29 mouse cellular contexts compared by ENCODE assay signal in the genomic region with DNA sequence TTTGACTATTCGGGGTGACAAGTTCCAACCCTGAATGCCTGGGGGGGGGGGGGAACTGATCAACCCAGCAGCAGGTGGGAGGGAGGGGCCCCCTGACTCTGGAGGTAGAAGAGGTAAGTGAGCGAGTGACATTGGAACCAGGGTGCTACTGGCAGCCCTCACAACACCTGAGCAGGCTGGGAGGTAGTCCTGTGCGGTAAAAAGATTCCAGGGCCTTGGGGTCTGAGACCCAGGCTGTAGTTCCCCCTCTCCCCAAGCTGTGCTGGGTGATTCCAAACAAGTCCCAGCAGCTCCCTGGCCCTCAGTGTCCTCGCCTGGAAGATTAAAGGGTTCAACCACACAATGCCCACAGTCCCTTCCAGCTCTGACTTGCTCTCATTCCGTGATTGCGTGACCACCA.
A peak's percentile ranks its signal among the peaks of the same experiment; 100 is the strongest.
DNase-seq lines count a peak whose midpoint lies in the region; ATAC-seq and TF ChIP-seq lines count a peak whose summit lies in the region.
"Had no signal": no experiment of that assay in that cellular context is flagged by ENCODE, and none has a peak within 500 bp of the region (broad histone marks: within the 10 kb centered on the region; RNA-seq: fewer than 3 reads in every experiment).

No protein-coding gene starts in this region.

- ATAC-seq in CD4-positive, CD25-positive, alpha-beta regulatory T cell, adult 4 months: no peak
- ATAC-seq in intestine, embryonic 16.5 days: peak; percentile 26; the same call in 1 of the 2 replicates
- ATAC-seq in midbrain, embryonic 11.5 days (ENCODE audit: low FRiP score): no peak
- ATAC-seq: forebrain, embryonic 13.5 days; hindbrain, postnatal 0 days; lung, postnatal 0 days; Patski had no signal

- H3K9me3 ChIP-seq in intestine, embryonic 16.5 days (ENCODE audit: control insufficient read depth, low read length): no peaks in the 10 kb centered on the region
- H3K9me3 ChIP-seq in midbrain, embryonic 11.5 days (ENCODE audit: control insufficient read depth, low read length): no peaks in the 10 kb centered on the region; the same call in 1 of the 2 replicates
- H3K9me3 ChIP-seq: heart, embryonic 15.5 days; limb, embryonic 15.5 days had no signal

- DNase-seq in CD4-positive, CD25-positive, alpha-beta regulatory T cell, adult 2 months (ENCODE audit: low read depth, low spot score): peak; percentile 18
- no peak for DNase-seq in thymus, adult 2 months
- no peak for DNase-seq in thymus, postnatal 10 days (ENCODE audit: low spot score in 2 of 2)
- DNase-seq in midbrain, embryonic 11.5 days (ENCODE audit: low spot score, missing footprints): no peak
- no peak for DNase-seq in layer of hippocampus, postnatal 25 days (ENCODE audit: extremely low spot score in 1 of 2, low spot score in 1 of 2)
- DNase-seq: adrenal gland, postnatal 10 days; cerebellum, adult 11 months; cerebellum, adult 9-10 months; embryo, embryonic 11 days; gastrocnemius, postnatal 14 days; heart, postnatal 36 days; kidney, adult 11 months; kidney, postnatal 25 days; liver, embryonic 13.5 days; lung, adult 18-20 months; midbrain, embryonic 14.5 days; retina, postnatal 1 day; right cerebral cortex, postnatal 14 days had no signal

- 23% methylated on average over 6 of the region's 6 CpGs for WGBS in thymus, adult 2 months
- WGBS in intestine, embryonic 16.5 days: 85% methylated on average over 6 of the region's 6 CpGs
- 85% methylated on average over 6 of the region's 6 CpGs for WGBS in midbrain, embryonic 11.5 days

- no peaks in the 10 kb centered on the region for H3K27me3 ChIP-seq in thymus, adult 2 months (ENCODE audit: control insufficient read depth, insufficient read depth, low read length)
- H3K27me3 ChIP-seq in intestine, embryonic 16.5 days (replicated peaks; ENCODE audit: control insufficient read depth, insufficient read depth, low read length): no peaks in the 10 kb centered on the region
- no peaks in the 10 kb centered on the region for H3K27me3 ChIP-seq in midbrain, embryonic 11.5 days (ENCODE audit: control insufficient read depth, insufficient read depth, low read length)
- H3K27me3 ChIP-seq: heart, embryonic 15.5 days; hindbrain, embryonic 12.5 days; liver, embryonic 13.5 days had no signal

- H3K9ac ChIP-seq in intestine, embryonic 16.5 days (ENCODE audit: low read depth, low read length): no peak overlapping the region
- H3K9ac ChIP-seq in midbrain, embryonic 11.5 days (ENCODE audit: low read length): no peak overlapping the region
- H3K9ac ChIP-seq: forebrain, embryonic 13.5 days; heart, embryonic 15.5 days; hindbrain, embryonic 12.5 days; limb, embryonic 15.5 days; liver, embryonic 13.5 days had no signal

- no peak overlapping the region for H3K4me2 ChIP-seq in intestine, embryonic 16.5 days (ENCODE audit: low read depth, low read length)
- H3K4me2 ChIP-seq in midbrain, embryonic 11.5 days: no peak overlapping the region
- H3K4me2 ChIP-seq: forebrain, embryonic 13.5 days; heart, embryonic 15.5 days; hindbrain, embryonic 12.5 days; limb, embryonic 15.5 days; liver, embryonic 13.5 days had no signal

- no peak for TF ChIP-seq POLR2A in thymus, adult 2 months (IDR thresholded peaks at IDR 0.05; ENCODE audit: control insufficient read depth, extremely low read depth, insufficient read depth, low read length, poor library complexity)

- H3K36me3 ChIP-seq in thymus, adult 2 months (ENCODE audit: control insufficient read depth, insufficient read depth, low read length): no peaks in the 10 kb centered on the region
- H3K36me3 ChIP-seq in intestine, embryonic 16.5 days (ENCODE audit: control insufficient read depth, insufficient read depth, low read length): no peaks in the 10 kb centered on the region
- no peaks in the 10 kb centered on the region for H3K36me3 ChIP-seq in midbrain, embryonic 11.5 days (ENCODE audit: control insufficient read depth, insufficient read depth, low read length)
- H3K36me3 ChIP-seq: heart, embryonic 15.5 days; hindbrain, embryonic 12.5 days; limb, embryonic 15.5 days; liver, embryonic 13.5 days had no signal

- H3K4me3 ChIP-seq in thymus, adult 2 months (ENCODE audit: control insufficient read depth, insufficient read depth, low read length): no peak overlapping the region
- no peak overlapping the region for H3K4me3 ChIP-seq in intestine, embryonic 16.5 days (ENCODE audit: low read length)
- no peak overlapping the region for H3K4me3 ChIP-seq in midbrain, embryonic 11.5 days (ENCODE audit: low read depth, low read length)
- H3K4me3 ChIP-seq: forebrain, embryonic 13.5 days; heart, embryonic 15.5 days; hindbrain, embryonic 12.5 days; layer of hippocampus, adult 2 months; limb, embryonic 15.5 days; liver, embryonic 13.5 days had no signal

- peaks cover 31% of the 10 kb centered on the region for H3K4me1 ChIP-seq in thymus, adult 2 months (replicated peaks; ENCODE audit: control insufficient read depth, insufficient read depth, low read length)
- H3K4me1 ChIP-seq in intestine, embryonic 16.5 days (ENCODE audit: control insufficient read depth, insufficient read depth, low read length): no peaks in the 10 kb centered on the region
- H3K4me1 ChIP-seq in midbrain, embryonic 11.5 days (ENCODE audit: control insufficient read depth, insufficient read depth, low read length): peaks cover 9% of the 10 kb centered on the region
- H3K4me1 ChIP-seq: heart, embryonic 15.5 days; liver, embryonic 13.5 days had no signal

- TF ChIP-seq CTCF in thymus, adult 2 months (IDR thresholded peaks at IDR 0.05; ENCODE audit: borderline replicate concordance, control insufficient read depth, extremely low read depth, insufficient read depth, low read length, poor library complexity): no peak

- peak overlapping the region; percentile 51; the same call in 1 of the 2 replicates for H3K27ac ChIP-seq in thymus, adult 2 months (ENCODE audit: control insufficient read depth, insufficient read depth, low read length)
- H3K27ac ChIP-seq in intestine, embryonic 16.5 days (ENCODE audit: low read length): 0 out of 2 replicates have a peak overlapping the region, but pooled peaks have one; percentile 15
- H3K27ac ChIP-seq in midbrain, embryonic 11.5 days (ENCODE audit: low read depth, low read length): no peak overlapping the region
- H3K27ac ChIP-seq: forebrain, embryonic 13.5 days; heart, embryonic 15.5 days; hindbrain, embryonic 12.5 days; hindbrain, postnatal 0 days; layer of hippocampus, adult 2 months; limb, embryonic 15.5 days; liver, embryonic 13.5 days; macrophage had no signal
